Mouse (Mus musculus) heart, postnatal 14 days (tissue): ENCODE measurements at regions not wholly inside any gene's neighbourhood (a gene's known extent, or its start where the extent isn't known, plus 50 kb on each side); places are given as distances from the start of the nearest gene placed in this dataset.
A peak's percentile ranks its signal among the peaks of the same experiment; 100 is the strongest.

Experiments used
- DNase-seq, 2 experiments: peaks; one replicate each; pipeline ENCODE4 v3.0.0; 2021 to 2022
- intact Hi-C: fragments of 180-260 bp; cut with DNase I; formaldehyde crosslinking; loops from one replicate; pipeline ENCODE4 v1.15.1; 2025

- DNase-seq: no peak
- intact Hi-C loops: no loop called here
Measured at GRCm38 (mm10) chr11:54195954-54196353, 53.5 kb downstream of the Csf2 start.

GRCm38 (mm10) chr11:54194733-54195132 is 54.7 kb downstream of the Csf2 start:
- intact Hi-C loops: no loop called here
- no peak for DNase-seq

GRCm38 (mm10) chr11:54192275-54192674 is 57.2 kb downstream of the Csf2 start:
- DNase-seq: no peak
- intact Hi-C loops: no loop called here

- intact Hi-C loops: no loop called here
Measured at GRCm38 (mm10) chr11:54187826-54188225, 61.6 kb downstream of the Csf2 start.

GRCm38 (mm10) chr11:54187377-54187776 is 62.1 kb downstream of the Csf2 start:
- intact Hi-C loops: no loop called here
- no peak for DNase-seq

More at GRCm38 (mm10) chr11:54187826-54188225, 61.6 kb downstream of the Csf2 start:
- DNase-seq: no peak

GRCm38 (mm10) chr11:54185710-54186325 is 63.6 kb downstream of the Csf2 start:
- intact Hi-C loops: no loop called here
- DNase-seq: no peak

- intact Hi-C loops: no loop called here
Measured at GRCm38 (mm10) chr11:54181696-54182323, 67.7 kb downstream of the Csf2 start.

More at GRCm38 (mm10) chr11:54181696-54182323, 67.7 kb downstream of the Csf2 start:
- peak; percentile 30 to 31 for DNase-seq
